Mouse (Mus musculus): Measurements from ENCODE around the gene Chd2.
"Not testable (repeated sequence)": the region's sequence is repeated elsewhere in the genome, so short reads cannot be mapped to it uniquely, and the experiment has no call there.

Gene Chd2

DNA sequence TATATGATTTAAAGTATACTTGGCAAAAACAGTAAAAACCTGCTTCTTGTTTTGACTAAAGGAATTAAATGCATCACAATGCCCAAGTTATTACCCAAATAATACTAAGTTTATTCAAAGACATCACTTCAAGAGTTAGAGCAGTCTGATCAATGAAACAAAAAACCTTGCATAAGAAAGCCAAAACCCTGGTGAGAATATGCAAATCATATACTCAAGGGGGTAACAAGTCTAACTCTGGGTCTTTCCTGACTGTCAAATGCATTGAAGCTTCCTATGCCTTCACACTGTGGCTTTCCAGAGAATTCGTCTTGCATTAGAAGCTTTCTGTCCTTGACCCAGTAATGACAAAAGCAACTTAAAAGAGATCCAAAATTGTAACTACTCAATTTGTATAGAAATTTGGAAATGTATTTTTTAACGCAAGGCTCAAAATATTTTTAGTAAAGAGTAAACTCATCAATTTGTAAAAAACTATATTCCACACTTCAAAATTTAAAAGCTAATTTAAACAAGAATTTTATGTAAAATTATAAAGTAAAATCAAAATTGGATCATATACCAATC, 2.4 kb downstream of the Chd2 start:
- no peak for DNase-seq (ENCODE audit: low spot score)

DNA sequence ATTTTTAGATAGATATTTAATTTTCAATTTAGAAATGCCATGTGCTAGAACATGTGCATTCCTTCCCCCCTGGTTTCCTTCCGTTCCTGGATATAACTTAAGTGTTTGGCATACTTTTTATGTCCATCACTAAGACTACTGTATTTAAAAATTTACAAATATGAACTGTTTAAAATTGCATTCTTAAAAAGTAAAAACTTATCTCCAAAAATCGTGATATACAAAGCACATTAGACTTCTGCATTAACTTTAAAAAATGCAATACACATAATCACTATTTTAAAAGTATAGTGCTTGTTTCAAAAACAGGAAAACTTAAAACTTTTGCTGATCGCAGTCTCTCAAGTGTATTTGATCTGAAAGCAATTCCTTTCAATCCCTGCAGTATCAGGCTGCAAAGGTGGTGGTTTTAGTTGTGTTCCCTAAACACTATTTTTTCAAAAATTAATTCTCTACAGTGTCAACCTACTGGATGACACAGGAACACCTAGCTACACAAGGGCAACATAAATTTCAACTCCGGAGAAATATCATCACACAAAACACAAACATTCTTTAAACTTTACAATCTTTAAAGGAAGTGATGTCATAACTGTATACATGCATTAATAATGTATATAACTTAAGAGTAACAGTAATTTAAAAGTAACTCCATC, 3.1 kb downstream of the Chd2 start:
- DNase-seq (ENCODE audit: low spot score), result no peak

DNA sequence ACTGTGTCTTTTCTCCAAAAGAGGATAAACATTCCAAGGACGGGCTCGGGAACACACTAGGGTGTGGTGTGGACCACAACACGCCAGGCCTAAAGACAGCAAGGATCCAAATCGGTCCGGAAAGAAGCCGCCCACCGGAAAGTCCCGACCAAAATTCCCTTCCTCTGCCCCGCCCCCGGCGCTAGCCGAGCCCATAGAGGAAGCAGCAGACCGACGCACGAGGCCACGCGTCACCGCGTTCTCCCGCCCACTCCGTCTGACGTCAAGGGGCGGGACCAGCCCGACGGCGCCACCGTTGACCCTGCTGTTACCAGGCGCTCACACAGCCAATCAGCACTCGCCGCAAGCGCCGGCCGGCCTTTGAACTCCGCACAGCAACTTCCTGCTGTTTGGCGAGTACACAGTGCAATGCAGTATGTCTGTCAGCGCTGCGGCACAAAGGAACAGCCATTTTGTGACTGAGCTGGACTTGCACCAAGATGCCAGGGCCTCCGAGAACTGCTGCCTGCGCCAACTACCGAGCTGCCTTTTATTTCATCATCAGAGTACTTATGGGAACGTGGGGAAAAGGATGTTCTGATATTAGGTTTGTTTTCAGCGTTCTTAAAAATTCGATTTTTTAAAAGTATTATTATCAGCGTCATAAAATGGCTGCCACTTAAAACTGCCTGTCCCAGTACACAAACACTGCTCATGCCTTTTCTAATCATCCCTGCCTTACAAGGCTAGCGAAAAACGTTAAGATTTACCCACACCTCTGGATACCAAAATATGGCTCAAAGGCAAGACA, 3.8 kb downstream of the Chd2 start:
- DNase-seq (ENCODE audit: low spot score), result peak; percentile 100

DNA sequence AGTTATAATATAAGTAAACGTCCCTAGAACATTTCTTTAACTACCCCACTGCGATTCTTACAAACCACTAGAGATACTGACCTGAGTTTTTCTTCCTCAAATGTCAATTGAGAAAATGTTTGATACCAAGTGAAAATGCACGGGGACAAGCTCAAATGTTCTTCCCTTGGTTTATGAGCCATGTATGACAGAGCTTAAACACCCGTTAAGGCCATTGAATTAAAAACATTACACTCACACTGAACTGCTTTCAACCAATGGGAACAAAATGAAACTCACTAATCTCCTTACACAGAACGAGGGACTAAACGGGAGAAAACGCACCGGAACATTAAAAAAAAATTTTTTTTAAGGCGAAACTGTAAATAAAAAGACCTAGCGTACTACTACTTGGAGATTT, 4.4 kb downstream of the Chd2 start:
- DNase-seq (ENCODE audit: low spot score), result no peak

DNA sequence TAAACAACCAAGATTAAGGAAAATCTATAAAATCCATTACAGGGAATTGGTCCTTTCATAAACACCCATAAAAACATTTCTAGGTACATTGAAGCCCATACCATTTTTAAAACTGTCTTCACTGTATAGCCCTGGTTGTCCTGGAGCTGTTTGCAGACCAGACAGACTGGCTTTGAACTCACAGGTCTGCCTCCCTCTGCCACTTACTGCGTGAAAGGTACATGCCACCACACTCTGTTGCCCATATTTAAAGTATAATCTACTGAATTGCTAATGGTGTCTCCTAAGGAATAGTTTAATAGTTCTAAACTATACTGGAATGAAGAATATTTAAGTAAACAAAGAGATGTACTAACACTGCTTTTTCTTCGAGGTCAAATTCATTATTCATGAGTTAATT, 5.1 kb downstream of the Chd2 start:
- DNase-seq (ENCODE audit: low spot score), result no peak

DNA sequence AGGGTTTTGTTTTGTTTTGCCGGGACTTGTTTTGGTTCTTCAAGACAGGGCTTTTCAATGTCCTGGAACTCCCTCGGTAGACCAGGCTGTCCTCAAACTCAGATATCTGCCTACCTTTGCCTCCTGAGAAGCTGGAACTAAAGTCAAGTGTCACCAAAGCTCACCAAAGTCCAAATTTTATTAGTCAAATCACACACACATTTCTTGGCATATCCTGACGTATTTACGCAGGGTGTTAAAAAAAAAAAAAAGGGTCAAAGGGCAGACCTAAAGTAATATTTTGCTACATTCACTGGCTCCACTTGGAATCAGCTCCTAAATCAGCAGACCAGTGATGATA, 5.8 kb downstream of the Chd2 start:
- no peak for DNase-seq (ENCODE audit: low spot score)

DNA sequence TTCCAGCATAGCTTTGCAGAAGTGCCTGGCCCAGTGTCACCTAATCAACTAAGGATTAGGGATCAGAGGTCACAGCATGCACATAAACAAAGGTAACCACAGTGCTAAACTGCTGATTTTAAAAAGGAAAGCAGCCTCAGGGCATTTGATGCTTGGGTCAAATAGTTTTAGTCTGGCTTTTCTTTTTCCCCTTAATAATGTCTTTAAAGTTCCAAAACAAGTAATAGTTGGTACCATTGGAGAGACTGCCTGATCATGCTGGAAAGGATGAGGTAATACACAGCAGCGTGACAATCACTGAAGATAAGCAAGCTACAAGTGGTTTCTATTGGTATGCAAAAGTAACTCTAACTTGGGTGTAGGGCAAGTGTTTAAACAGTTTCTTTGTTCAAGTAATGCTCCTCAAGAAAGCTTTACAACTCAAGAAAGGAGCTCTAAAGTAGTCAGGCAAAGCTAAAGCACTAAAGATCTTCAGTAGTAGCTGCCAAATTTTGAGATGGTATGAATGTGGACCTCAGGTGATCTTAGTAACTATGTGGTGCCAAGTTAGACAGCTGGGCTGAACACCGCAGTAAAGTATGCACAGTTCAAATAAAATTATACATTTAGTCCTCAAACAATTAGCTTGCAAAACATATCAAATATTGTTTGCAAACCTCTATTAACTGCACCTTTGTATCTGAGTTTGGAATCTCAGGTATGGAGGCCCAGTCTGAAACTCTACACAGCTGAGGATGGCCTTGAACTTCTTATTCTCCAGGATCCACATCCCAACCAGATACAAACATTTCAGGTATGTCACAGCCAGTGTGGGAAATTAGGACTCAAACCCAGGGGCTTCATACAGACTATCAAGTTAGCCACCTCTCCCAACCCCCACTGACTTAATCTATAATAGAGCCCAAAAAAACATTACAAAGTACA, 6.4 kb downstream of the Chd2 start:
- DNase-seq (ENCODE audit: low spot score), result no peak

DNA sequence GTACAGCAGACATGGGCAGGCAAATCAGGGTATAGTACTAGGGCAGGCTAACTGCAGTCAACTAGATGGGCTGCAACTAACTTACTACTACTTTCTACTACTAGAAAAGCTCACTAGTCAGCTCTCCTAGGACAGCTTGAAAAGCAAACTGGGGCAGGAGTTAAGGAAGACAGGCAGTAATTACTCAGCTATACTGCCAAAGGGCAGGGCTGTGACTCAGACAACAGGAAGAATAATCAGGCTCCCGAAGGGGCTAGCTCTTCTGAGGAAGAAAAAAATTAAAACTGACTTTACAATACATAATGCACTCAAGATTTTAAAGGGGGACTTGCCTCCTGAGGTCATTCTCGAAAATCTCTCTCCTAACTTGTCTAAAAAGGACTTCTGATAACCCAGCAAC, 8.2 kb downstream of the Chd2 start:
- DNase-seq (ENCODE audit: low spot score), result no peak

DNA sequence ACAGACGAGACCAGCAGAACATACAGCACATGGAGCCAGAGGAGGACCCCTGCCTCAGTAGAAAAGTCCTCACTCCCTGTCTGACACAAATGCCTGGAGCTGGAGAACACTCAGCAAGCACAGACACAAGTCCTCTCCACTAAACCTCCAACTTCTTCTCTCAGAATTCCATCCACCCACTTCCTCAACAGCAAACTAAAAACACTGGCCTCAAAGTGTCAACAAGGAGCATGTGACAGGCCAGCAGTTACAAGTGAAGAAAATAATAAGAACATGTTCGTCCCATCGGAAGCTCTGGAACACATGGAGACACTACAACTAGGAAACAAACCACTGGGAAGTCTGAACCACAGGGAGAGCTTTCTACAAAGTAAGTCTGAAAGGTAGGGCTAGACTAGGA, 8.7 kb downstream of the Chd2 start:
- peak; percentile 73 for DNase-seq (ENCODE audit: low spot score)

DNA sequence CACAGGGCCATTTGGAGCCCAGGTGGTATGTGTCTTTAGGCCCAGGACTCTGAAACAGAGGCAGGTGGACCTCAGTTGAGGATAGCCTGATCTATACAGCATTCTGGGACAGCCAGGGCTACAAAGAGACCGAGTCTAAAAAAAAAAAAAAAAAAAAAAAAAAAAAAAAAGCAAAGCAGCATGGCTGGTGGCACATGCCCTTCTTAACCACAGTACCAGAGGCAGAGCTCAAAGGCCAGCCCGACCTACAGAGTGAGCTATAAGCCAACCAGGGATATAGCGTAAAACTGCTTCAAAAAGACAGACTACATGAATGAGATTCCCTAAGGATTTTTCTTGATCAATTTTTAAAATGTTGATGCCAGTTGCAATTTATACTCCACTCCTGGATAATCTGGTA, 9.5 kb downstream of the Chd2 start:
- DNase-seq (ENCODE audit: low spot score), result no peak

DNA sequence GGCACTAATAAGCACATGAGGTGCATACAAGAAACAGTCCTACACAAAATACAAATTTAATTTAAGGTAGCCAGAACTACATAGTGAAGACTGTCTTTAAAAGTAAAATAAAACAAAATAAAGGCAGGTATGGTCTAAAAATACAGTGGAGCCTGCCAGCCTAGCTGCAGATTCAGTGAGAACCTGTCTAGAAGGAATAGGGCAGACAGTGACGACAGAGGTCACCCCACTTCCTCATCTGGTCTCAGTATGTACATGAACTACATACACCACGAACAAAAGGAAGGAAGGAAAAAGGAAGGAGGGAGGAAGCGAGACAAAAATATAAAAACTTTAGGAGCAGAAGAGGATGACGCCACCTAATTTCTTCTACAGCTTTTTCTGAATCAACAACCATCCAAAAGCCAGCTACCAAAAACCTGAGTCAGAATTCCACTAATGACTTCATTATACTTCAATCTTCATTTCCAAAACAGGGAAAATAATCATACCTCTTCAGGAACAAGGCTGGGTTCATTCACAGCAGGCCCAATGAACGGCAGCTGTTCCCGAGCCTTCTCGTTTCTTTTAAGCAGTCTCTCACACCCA, 10.0 kb downstream of the Chd2 start:
- peak; percentile 64 for DNase-seq (ENCODE audit: low spot score)

DNA sequence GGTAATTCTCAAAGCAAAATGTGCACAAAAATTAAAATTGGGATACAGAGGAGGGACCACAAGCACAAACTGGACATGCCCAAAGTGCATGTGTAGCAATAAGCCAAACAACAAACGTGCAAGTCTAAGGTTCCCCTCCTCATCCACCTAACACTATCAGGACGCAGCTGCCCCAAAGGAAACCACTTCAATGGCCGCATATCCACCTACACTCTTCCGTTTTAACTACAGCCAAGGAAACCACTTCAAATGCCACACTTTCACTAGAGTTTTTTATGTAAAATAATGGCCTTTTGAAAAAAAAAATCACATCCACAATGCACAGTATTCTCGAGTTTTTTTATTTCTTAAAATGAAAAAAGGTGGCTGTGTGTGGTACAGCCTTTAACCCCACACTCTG, 10.8 kb downstream of the Chd2 start:
- no peak for DNase-seq (ENCODE audit: low spot score)

DNA sequence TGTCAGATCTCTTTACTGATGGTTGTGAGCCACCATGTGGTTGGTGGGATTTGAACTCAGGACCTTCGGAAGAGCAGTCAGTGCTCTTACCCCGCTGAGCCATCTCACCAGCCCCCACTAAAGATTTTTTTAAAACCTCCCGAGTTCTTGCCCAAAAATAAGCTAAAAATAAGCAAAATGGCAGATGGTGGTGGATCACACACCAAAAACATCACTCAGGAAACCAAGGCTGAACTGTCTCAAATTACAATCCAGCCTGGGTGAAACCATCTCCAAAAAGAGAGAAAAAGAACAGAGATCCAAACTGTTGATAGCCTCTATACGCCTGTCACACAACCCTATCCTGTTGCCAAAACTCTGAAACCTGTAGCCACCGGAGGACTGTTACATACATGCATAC, 11.5 kb downstream of the Chd2 start:
- no peak for DNase-seq (ENCODE audit: low spot score)

DNA sequence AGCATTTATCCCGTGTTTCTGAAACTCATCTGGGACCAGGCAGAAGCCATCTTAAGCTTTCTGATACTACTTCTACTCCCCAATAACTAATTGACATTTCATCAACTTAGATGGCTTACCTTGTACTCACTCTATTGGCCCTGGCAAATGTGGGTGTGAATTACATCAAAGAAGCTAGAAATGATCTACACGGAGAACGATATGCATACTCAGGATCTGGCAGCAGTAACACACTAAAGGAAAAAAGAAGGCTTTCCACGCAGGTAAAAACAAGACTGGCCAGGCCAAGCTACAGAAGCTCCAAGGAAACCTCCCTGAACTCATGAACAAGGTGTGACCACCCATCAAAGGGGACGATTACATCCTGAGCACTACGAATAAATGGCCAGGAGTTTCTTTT, 12.4 kb downstream of the Chd2 start:
- no peak for DNase-seq (ENCODE audit: low spot score)

DNA sequence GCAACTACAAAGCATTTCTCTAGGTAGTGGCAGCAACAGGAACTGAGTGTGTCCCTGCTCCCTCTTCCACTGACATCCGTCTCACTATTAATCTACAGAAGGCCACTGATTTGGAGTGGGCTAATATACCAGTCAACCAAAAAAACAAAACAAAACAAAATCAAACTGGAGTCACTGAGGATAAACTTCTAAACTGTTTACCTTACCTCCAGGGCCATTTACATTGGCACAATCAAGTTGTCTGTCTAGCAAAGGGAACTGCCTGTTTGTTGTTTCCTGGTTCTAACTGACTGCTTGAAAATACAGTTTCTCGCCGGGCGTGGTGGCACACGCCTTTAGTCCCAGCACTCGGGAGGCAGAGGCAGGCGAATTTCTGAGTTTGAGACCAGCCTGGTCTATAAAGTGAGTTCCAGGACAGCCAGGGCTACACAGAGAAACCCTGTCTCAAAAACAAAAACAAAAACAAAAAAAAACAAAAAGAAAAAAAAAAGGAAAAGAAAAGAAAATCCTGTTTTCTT, 13.2 kb downstream of the Chd2 start:
- DNase-seq (ENCODE audit: low spot score), result not testable (repeated sequence)

DNA sequence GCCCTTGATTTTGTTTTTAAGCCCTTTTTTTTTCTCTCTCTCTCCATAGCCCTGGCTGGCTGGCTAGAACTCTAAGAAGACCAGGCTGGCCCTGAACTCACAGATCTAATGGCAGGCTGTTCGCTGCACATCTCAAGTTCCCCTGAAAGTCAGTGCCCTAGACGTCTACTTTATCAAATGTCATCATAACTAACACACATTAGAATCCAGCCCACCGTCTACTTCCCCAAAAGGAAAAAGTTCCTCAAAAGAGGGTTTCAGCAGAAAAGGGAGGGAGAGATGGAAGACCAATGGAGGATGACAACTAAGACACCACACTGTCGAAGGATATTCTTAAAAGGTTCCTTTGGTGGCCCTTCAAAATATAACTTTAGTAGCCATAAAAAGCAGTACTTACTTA, 14.4 kb downstream of the Chd2 start:
- no peak for DNase-seq (ENCODE audit: low spot score)

DNA sequence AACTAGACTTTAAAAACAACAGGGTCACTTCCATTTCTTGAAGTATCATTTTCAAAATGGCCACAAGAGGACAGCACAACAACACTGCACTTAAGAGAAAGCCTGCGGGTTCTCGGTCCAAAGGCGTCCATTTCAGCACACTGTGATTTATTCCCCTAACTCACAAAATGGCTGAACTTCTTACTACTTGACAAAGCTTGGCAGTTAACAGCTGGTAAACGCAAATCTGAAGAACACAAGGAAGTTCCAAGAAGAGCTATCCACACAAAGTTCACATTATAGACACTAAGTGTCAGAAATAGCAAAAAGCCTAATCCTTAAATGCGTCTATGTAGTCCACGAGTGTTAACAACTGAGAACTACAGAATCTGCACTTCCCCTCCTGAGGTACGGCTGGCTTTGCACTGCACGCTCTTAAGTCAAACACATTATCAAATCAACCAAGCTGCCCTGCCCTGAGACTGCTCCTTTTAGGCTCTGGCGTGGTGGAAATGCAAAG, 17.1 kb downstream of the Chd2 start:
- DNase-seq (ENCODE audit: low spot score), result peak; percentile 89

DNA sequence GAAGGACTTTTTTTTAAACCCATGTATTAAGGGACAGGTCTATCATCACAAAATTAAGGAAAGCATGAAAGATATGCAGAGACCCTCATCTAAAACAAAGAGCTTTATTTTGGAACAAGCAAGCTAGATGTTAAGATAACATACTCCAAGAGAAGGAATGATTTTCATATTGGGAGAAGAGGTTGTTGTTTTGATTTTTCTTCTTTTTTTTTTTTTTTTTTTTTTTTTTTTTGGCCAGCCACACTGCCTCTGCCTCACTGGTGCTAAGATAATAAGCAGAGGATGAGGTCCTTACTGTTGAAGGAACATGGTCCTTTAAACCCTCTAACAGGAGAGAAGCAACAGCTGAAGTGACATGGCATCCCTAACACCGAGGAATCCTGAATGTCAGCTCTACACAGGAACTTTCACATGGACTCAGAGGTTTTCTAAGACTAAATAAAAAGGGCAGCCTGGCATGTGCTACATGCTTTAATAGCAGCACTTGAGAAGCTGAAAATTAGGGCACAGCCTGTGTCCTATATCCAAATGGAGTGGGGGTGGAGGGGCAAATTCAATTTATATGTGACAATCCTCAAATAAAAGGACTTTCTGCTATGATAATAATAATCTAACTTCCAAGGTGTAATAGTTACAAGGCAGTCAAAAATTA, 17.9 kb downstream of the Chd2 start:
- no peak for DNase-seq (ENCODE audit: low spot score)

DNA sequence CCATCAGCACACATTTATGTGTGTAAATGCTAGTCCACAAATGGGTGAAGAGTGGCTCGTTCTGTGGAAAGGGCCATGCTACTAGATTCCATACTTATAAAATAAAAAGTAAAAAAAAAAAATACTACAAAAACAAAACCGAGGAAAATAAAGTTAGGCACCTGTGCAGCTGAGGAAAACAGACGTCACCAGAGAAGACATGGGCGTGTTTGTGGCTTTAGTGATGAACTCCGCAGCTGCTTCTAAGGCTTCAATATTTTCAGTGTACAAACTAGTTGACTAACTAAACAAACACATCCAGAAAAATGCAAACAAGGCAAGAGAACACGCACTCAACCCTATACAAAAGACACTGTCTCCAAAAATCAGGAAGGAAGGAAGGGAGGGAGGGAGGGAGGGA, 18.4 kb downstream of the Chd2 start:
- DNase-seq (ENCODE audit: low spot score), result no peak

DNA sequence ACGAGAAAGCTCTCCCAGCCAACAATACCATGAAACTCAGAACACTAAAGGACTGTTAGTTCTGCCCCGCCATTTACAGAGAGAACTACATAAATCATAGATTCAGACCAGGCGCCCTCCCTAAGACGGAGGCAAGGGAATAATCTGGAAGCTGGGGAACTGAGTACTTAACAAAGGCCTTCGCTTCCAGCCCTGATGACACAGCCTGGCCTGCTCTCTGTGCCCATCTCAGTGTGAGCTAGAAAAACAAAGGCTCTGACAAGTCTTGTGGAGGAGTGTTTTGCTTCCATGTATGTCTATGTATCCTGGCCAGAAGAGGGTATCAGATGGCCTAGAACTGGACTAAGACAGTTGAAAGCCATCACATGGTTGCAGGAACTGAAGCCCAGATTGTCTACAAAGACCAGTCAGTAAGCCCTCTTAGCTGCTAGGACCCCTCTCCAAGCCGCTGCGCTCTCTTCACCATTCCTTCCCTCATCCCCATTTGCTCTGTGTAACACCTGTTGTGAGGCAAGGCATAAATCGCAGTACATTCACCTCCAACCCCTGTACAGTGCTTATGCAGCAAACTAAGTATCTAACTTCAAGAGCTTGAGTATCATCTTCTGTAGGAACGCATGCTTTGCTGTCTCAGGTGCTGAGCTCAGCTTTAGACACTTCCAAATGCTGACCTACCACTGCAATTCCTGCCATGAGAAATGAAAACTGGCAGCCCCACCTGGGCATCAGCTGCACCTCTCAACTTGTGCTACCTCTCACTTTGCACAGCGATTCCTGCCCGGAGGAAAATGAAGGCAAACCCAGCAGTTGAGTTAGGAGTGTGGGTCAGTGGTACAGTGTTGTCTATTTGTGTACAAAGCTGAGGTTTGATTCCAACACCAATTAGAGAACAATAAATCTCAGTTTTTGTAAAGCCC, 20.1 kb downstream of the Chd2 start:
- DNase-seq (ENCODE audit: low spot score), result no peak

Measured in lung, postnatal 25 days (tissue).